Mouse (Mus musculus) layer of hippocampus, adult 8-10 months (tissue): ENCODE data around the gene 2610507B11Rik. TPM values are rescaled to one million over a fixed set of nuclear protein-coding genes. Genes with fewer than 3 reads are reported as not detected.

Experiments used
- DNase-seq, 2 experiments: peaks; one replicate each; pipeline ENCODE4 v3.0.0; 2022; ENCODE audit warnings: low spot score in 2 of 2
- total RNA-seq, 4 experiments: library from RNA; stranded (reverse); gene quantifications; 2 replicates each; pipeline ENCODE4 v1.2.4; 2022

The 2610507B11Rik gene
- total RNA-seq, 4 experiments from 2014 or later = 181 to 208 (median 193) TPM

- no peak for DNase-seq
Observed at GRCm38 (mm10) chr11:78337040-78337439, 75.5 kb downstream of the 2610507B11Rik start.

Other genes starting within 250 kb of the 2610507B11Rik start
- gene Dhrs13, start 229.5 kb upstream of the 2610507B11Rik start, total RNA-seq = 1 to 10 TPM; 4.0 to 5.2 (median 4.8) TPM
- gene Flot2, start 223.8 kb upstream of the 2610507B11Rik start, total RNA-seq = 10 to 100 TPM; 75.9 to 79.8 (median 76.1) TPM
- 10 to 100 TPM; 15.8 to 21.7 (median 21.2) TPM for gene Eral1, start 181.4 kb upstream of the 2610507B11Rik start, total RNA-seq
- 10 to 100 TPM; 27.4 to 30.0 (median 28.1) TPM for gene Fam222b, start 167.1 kb upstream of the 2610507B11Rik start, total RNA-seq
- gene Traf4, start 96.2 kb upstream of the 2610507B11Rik start, total RNA-seq = 10 to 100 TPM in 3 of 4 experiments, 1 to 10 TPM in 1; 9.2 to 11.1 (median 10.4) TPM
- gene Nek8, start 85.1 kb upstream of the 2610507B11Rik start, total RNA-seq = 1 to 10 TPM; 3.0 to 3.5 (median 3.3) TPM
- 10 to 100 TPM; 16.6 to 24.8 (median 23.8) TPM for gene Tlcd1, start 85.0 kb upstream of the 2610507B11Rik start, total RNA-seq
- gene Rpl23a, start 78.2 kb upstream of the 2610507B11Rik start, total RNA-seq = 100 to 1,000 TPM; 606 to 878 (median 722) TPM
- 10 to 100 TPM; 28.2 to 39.4 (median 36.4) TPM for gene Rab34, start 73.3 kb upstream of the 2610507B11Rik start, total RNA-seq
- 1 to 10 TPM; 3.9 to 5.9 (median 4.9) TPM for gene Proca1, start 68.4 kb upstream of the 2610507B11Rik start, total RNA-seq
- gene Sdf2, start 16.0 kb upstream of the 2610507B11Rik start, total RNA-seq = 10 to 100 TPM; 61.6 to 67.7 (median 62.3) TPM
- gene Supt6, start 15.8 kb upstream of the 2610507B11Rik start, total RNA-seq = 100 to 1,000 TPM; 124 to 126 (median 125) TPM
- 10 to 100 TPM in 1 of 4 experiments, 1 to 10 TPM in 3; 4.3 to 11.8 (median 7.3) TPM for gene BC030499, start 29.1 kb downstream of the 2610507B11Rik start, total RNA-seq
- gene Spag5, start 39.8 kb downstream of the 2610507B11Rik start, total RNA-seq = 1 to 10 TPM; 5.8 to 9.4 (median 7.1) TPM
- 1,000 to 10,000 TPM in 1 of 4 experiments, 100 to 1,000 TPM in 3; 734 to 1,027 (median 804) TPM for gene Aldoc, start 61.2 kb downstream of the 2610507B11Rik start, total RNA-seq
- 10 to 100 TPM; 58.9 to 64.6 (median 62.2) TPM for gene Pigs, start 66.7 kb downstream of the 2610507B11Rik start, total RNA-seq
- 10 to 100 TPM; 30.9 to 37.3 (median 34.9) TPM for gene Unc119, start 81.7 kb downstream of the 2610507B11Rik start, total RNA-seq
- under 1 TPM in 1 of 4 experiments, not detected in 3; 0.10 TPM for gene Foxn1, start 124.8 kb downstream of the 2610507B11Rik start, total RNA-seq
- not detected for gene Slc13a2, start 160.5 kb downstream of the 2610507B11Rik start, total RNA-seq
- gene Slc46a1, start 203.9 kb downstream of the 2610507B11Rik start, total RNA-seq = 10 to 100 TPM in 3 of 4 experiments, 1 to 10 TPM in 1; 8.1 to 16.1 (median 11.1) TPM
- 10 to 100 TPM; 32.9 to 40.8 (median 37.7) TPM for gene Sarm1, start 236.0 kb downstream of the 2610507B11Rik start, total RNA-seq
- 10 to 100 TPM; 66.0 to 84.5 (median 78.0) TPM for gene Vtn, start 237.3 kb downstream of the 2610507B11Rik start, total RNA-seq
- gene Sebox, start 241.7 kb downstream of the 2610507B11Rik start, total RNA-seq = 1 to 10 TPM; 2.4 to 4.8 (median 4.0) TPM